Mouse (Mus musculus) urinary bladder, postnatal 36 days (tissue): Measurements from ENCODE around the gene Slc51b.

Experiments
- DNase-seq, 2 experiments: peaks; one replicate each; pipeline ENCODE4 v3.0.0; 2022; ENCODE audit warnings: low spot score in 2 of 2, mixed read lengths in 1 of 2

The Slc51b gene

DNA sequence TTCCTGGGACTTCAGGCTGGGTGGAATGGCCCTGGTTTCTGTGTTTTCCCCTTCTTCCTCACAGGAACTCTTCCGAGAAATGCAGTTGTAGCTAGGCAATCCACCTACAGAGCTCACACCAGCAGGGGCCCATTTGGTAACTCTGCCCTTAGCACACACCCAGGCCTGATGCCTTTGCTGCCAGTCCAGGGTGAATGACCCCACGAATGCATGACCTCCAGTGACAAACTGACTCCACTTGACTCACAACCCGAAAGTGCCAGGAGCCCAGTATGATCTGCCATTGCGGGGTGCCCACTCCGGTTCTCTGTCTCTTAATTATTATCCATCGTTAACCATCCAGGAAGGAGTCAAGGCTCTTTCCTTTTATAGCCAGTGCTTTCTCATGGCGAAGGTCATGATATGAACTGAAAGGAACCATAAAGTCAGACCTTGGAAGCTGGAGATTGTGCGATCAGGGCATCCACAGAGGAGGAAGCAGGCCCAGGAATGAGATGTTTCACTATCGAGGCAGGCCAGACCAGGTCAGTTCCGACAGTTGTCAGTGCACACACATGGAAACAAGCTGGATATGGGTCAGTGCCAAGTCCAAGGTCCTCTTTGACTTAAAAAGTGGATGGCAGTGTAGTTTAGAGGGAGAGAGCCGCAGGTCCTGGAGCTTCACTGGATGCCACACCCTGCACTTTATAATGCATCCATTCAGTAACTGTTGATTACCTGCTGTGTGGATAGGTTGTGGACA, at the start of gene Slc51b:
Gene Slc51b (minus strand): TSS at position 196 of the 742 bp plus-strand sequence.
- DNase-seq: no peak

DNA sequence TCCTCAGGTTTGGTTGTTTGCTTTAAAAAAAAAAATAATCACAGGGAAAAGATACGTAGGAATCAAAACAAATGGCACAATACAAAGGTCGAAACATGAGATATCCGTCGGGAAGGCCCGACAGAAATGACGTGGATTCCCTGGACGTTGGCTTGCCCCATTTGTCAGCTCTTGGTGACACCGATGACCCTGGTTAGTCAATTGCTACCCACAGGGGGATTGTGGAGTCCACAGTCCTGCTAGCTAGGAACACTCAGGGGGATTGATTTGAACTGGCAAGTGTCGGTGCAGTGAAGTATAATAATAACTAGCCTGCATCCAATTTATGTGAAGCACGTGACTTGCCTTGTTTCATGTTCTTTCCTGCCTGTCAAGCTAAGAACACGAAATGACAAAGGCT, 44.9 kb upstream of the Slc51b start:
- DNase-seq: no peak

- DNase-seq: no peak
Observed at GRCm38 (mm10) chr9:65465241-65465640, 42.5 kb upstream of the Slc51b start.

- DNase-seq: peak in 1 of 2 experiments; percentile 49
Observed at GRCm38 (mm10) chr9:65464161-65464560, 41.4 kb upstream of the Slc51b start.

DNA sequence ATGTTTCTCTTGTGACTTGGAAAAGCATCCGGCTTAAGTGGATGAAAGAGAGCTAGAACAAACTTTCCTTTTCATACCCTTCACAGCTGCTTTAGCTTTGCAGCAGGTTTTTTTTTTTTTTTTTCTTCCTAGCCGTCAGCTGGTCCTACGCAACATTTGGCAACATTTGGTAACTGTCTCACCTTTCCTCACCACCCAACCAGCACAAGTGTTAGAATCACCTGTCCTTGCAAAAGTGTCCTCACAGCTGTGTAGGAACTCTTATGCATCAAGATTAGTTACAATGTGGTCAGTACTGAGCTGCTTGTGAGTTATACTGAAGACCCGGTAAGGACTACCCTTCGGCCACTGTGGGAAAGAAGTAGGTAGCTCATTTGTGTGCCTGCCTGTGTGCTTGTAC, 39.8 kb upstream of the Slc51b start:
- DNase-seq: no peak

- DNase-seq: peak; percentile 97
Observed at GRCm38 (mm10) chr9:65460732-65461442, 38.1 kb upstream of the Slc51b start, which contains the start of gene Spg21. TSS of gene Spg21 (plus strand) at chr9:65460947.

DNA sequence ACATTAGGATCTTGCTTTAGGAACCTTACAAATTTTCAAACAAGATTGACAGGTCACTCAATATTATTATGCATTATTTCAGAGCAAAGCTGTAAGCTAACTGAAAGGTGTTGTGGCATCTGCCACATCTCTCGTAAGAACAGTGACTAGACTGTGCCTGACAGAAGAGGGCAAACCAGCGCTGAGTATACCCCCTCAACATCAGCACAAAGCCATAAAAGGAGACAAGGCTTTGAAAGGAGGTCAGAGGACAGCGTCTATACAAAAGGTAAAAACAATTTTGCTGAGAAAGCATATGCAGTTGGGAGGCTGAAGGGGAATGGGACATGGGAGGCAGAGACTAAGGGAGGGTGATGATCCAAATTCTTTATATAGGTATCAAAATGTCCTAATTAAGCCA, 37.4 kb upstream of the Slc51b start:
- no peak for DNase-seq

DNA sequence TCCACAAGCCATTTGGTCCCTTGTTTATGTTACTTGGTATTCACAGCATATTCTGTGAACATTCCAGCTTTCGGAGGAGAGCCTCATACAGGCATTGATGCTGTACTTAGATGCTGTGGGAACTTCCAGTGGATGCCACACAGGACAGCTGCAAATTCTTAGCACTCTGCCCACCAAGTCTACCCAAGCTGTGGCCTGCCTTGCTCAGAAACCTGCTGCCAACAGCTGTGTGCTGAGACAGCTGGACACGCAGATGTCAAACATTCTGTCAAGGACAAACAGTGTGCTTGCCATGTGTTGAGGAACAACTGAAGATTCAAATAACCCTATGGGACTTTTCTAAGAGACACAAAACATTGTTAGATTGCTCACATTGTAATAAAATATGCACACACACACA, 36.2 kb upstream of the Slc51b start:
- no peak for DNase-seq

- DNase-seq: no peak
Observed at GRCm38 (mm10) chr9:65447951-65448350, 25.2 kb upstream of the Slc51b start.

- no peak for DNase-seq
Observed at GRCm38 (mm10) chr9:65444692-65445091, 21.9 kb upstream of the Slc51b start.

- peak; percentile 91 to 92 for DNase-seq
Observed at GRCm38 (mm10) chr9:65435671-65436301, 13.0 kb upstream of the Slc51b start, which contains the start of gene Mtfmt. TSS of gene Mtfmt (plus strand) at chr9:65435782.

DNA sequence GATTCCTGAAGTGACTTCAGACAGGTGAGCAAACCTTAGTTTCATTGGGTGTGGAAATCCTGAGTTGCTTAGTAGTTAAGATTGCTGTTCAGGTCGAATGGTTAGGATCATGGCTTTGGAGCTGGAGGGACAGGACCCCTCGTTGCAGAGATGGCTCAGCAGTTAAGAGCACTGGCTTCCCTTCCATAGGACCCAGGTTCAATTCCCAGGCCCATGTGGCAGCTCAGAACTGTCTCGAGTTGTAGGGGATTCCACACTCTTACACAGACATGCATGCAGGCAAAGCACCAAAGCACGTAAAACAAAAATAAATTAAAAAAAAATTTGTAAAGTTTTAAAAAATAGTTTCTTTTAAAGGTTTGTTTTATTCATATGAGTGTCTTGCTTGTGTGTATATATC, 12.5 kb upstream of the Slc51b start:
- DNase-seq: no peak

DNA sequence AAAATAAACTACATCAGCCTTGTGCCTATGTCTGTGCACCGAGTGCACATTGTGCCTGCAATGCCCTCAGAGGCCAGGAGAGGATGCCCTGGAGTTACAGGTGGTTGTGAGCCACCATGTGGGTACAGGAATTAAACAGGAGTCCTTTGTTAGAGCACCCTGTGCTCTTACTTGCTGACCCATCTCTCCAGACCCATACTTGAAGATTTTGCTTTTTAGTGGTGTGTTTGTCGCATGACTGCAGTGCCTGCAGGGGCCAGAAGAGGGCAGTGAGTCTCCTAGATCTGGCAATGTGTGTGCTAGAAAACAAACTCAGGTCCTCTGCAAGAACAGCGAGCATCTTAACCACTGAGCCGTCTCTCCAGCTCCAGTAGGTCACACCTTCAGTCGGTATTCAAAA, 11.4 kb upstream of the Slc51b start:
- DNase-seq: peak; percentile 17 to 20

GRCm38 (mm10) chr9:65432236-65432635, 9.5 kb upstream of the Slc51b start:
- DNase-seq: peak; percentile 82 to 83

DNA sequence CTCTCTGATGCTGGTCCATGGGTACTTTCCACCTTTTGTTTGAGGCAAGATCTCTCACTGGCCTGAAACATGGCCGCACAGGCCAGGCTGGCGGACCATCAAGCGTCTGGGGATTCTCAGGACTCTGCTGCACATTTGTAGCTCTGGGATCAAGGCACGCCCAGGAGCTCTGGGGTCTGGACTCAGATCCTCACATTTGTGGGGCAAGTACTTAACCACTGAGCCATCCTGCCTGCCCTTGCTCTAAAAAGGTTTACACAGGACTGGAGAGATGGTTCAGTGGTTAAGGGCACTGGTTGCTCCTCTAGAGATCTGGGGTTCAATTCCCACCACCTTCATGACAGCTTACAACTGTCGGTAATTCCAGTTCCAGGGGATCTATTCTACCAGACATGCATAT, 8.2 kb upstream of the Slc51b start:
- no peak for DNase-seq

GRCm38 (mm10) chr9:65430401-65430800, 7.6 kb upstream of the Slc51b start:
- no peak for DNase-seq

- DNase-seq: no peak
Observed at GRCm38 (mm10) chr9:65428003-65428402, 5.2 kb upstream of the Slc51b start.

GRCm38 (mm10) chr9:65427511-65427910, 4.8 kb upstream of the Slc51b start:
- DNase-seq: no peak

- DNase-seq: no peak
Observed at GRCm38 (mm10) chr9:65424393-65424792, 1.6 kb upstream of the Slc51b start.

- DNase-seq: no peak
Observed at GRCm38 (mm10) chr9:65419633-65420032, 3.1 kb downstream of the Slc51b start.

DNA sequence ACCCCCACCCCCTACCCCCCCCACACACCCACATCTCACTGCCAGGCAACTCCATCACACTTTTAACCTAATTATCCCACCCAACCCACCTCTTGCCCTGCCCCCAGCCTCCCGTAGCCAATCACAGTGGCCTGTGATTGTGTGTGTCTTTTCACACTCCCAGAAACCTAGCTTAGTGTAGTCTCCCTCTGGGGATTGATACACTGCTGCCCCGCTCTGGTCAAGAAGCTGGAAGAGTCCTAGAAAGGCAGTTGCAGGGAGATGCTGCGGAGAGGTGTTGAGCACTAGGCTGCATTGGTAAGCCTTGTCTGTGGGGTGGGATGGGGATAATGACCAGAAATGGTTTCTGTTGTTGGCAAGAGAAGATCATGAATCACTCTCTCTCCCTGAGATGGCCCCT, 5.0 kb downstream of the Slc51b start:
- no peak for DNase-seq

DNA sequence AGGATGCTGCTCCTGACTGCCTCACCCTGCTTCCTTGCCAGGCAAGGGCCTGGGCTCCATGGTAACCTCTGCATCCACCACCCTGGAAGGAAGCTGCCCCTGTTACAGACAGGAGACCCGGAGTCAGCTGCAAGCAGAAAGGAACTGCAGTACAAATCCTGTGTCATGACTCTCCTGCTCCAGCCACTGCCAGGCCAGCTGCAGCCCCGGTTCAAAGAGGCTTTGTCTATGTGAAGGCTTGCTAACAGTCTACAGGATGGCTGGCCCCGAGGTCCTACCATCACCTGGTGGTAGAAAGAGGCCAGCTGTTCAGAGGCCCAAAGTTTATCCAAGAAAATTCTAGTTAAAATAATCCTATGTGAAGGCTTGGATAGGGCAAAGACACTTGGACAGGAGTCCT, 11.4 kb downstream of the Slc51b start:
- no peak for DNase-seq

DNA sequence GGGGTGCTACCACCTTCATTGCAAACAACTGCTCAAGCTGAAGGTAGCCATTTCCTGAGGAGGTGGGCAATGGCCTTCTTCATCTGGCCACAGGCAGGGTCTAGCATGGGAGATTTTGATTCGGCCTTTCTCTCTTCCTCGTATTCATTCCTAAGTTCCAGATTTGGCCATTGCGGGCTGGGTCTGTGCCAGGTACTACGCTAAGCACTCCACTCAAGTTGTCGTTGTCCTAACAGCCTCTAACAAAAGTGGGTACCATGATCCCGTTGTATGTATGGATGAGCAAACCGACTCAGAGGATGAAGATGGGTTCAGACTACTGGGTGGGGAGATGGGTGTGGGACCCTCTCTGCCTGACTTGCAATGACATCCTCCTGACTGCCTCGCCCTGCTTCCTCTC, 12.4 kb downstream of the Slc51b start:
- DNase-seq: no peak
